Mouse (Mus musculus) ZHBTc4 (cell line): ENCODE measurements around the gene Rbm42.

Source experiments
- DNase-seq: peaks from one replicate; pipeline ENCODE4 v3.0.0-alpha.2; 2011; ENCODE audit warnings: low read depth, low spot score

The Rbm42 gene

GRCm38 (mm10) chr7:30649591-30650540 is at the start of gene Rbm42:
Gene Rbm42, minus strand, starts transcription at chr7:30650317.
- DNase-seq = peak; percentile 100

GRCm38 (mm10) chr7:30698589-30698988 is 48.5 kb upstream of the Rbm42 start, which contains the start of gene 2200002J24Rik:
Gene 2200002J24Rik, plus strand, starts transcription at chr7:30698926.
- peak; percentile 82 for DNase-seq

DNA sequence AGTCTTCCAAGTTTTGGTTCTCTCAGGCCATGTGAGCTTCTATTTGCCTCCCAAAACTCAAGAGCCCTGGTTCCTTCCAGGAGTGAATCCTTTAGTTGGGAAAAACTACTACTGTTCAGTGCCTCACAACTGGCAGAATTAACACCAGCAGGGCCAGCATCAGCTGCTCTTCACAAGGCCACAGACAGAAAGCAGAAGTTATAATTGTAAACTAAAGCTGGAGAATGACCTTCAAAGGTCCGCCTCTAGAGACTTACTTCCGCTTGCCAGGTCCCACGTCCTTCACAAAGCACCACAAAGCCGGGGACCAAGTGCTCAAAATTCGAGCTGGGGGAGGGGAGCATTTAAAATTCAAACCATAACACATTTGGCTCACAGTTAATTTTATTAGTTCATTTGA is 48.0 kb upstream of the Rbm42 start:
- no peak for DNase-seq

GRCm38 (mm10) chr7:30688325-30688724 is 38.2 kb upstream of the Rbm42 start:
- DNase-seq = no peak

DNA sequence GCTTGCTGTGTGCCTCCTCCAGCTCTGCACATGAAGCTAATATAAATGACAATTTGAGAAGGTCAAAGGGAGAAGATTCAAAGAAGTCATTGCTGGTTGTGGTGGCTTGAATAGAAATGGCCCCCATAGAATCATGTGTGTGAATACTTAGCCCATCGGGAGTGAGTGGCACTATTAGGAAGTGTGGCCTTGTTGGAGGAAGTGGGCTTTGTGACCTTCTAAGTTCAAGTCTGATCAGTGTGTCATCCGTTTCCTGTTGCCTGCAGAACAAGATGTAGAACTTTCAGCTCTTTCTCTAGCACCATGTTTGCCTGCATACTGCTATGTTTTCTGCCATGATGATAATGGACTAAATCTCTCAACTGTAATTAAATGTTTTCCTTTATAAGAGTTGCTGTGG is 33.3 kb upstream of the Rbm42 start:
- no peak for DNase-seq

DNA sequence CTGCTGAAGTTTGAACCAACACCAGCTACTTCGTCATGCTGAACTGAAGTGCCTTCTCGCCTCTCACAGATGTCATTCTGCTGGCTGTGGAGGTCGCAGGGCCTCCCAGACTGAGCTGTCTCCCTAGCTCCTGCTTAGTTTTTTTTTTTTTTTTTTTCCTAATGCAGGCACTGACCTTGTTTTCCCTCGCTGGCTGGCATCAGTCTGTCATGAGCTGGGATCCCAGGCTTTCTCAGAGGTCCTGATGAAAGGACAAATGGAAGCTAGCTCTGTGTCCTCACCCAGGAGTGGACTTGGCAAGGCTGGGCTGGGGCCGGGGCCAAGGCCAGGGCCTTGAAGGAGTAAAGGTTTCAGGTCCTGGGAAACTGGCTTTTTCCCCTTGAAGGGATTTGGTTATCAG is 31.8 kb upstream of the Rbm42 start:
- no peak for DNase-seq

- DNase-seq = no peak
Observed at GRCm38 (mm10) chr7:30678263-30678975, 28.3 kb upstream of the Rbm42 start.

DNA sequence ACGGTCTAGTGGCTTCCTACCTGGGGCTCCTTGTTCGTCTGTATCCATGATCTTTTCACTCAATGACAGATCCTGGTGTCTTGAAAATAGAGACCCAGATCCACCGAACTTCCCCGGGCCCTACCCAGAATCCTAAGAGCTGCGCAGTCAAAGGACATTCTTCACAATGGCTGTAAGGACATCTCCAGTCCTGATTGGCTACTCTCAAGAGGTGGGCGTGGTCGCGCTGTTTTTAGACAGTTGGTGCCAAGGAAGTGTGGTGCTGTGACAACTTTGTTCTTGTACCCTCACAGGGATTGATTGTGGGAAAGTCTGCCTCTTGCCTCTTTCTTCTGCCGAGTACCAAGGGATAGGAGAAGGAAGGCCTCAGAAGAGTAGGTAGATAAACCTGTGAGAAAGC is 21.4 kb upstream of the Rbm42 start, which contains the start of gene Pmis2:
TSS of gene Pmis2 (minus strand) at position 126 of the 400 bp plus-strand sequence.
- DNase-seq = peak; percentile 85

DNA sequence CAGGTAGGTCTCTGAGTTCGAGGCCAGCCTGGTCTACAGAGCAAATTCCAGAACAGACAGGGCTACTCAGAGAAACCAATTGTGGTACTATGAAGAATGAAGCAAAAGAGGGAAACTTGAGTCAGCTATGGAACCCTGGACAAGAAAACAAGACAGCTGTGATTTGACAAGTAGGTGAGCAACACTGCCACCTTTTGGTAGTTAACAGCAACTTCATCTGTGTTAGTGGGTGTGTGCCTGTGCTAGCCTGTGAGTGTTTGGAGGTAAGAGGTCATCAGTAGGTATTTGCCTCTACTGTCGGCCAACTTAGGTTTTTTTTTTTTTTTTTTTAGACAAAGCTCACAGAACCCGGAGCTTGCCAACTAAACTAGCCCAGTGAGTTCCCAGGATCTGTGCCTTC is 19.1 kb upstream of the Rbm42 start:
- DNase-seq = peak; percentile 89

GRCm38 (mm10) chr7:30665321-30665720 is 15.2 kb upstream of the Rbm42 start:
- peak; percentile 27 for DNase-seq

GRCm38 (mm10) chr7:30664529-30665200 is 14.5 kb upstream of the Rbm42 start, which contains the start of gene Haus5:
Gene Haus5, minus strand, starts transcription at chr7:30664994.
- DNase-seq = peak; percentile 95

DNA sequence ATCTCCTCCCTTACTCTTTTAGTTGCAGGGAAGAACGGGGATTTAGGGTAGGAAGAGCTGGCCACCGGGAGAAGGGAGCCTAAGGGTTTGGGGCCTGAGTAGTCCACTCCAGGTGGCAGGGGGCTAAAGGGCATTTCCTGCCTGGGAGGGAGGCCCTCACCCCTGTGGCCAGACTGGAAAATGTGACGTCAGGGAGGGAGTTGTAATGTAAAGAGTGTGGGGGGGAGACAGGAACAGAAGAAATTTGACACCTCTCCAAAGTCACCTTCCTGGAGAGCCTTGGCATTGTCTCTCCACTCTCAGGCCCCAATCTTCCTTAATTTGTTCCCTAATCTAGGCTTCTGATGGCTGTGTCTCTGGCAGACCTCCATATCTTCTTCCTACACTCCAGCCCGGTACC is 11.0 kb downstream of the Rbm42 start:
- peak; percentile 54 for DNase-seq

DNA sequence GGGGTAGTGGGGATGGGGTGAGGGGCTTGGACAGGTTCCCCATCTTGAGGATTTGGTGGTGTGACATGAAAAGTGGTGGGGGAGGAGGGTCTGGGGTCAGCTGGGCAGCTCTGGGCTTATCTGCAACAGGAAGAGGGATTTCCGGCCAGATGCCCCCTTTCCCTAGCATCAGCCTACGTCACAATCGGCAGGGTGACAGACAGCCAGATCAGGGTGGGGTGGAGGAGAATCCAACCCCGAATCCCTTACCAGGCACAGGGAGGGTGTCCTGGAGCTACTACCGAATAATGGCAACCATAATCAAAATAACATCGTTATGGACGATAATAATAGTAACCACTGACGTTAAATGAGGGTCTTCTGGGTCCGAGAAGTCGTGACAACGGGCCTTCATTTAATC is 13.7 kb downstream of the Rbm42 start:
- no peak for DNase-seq

DNA sequence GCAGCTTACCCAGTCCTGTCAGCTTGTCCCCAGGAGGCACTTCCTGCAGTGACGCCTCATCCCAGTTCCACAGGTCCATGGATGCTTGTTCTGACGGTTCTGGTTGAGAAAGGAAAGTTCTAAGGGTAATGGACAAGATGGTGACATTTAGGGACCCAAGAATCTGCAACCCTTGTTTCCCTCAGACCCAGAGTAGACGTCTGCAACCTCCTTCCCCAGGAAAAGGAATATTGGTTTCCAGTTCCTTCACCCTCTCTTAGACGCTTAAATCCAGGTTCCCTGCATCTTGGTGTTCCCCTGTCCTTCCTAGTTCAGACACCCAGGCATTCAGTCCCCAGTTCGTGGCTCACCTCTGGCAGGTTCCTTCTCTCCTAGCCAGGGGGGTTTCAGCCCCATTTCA is 14.4 kb downstream of the Rbm42 start, which contains the start of gene Etv2:
TSS of gene Etv2 (minus strand) at position 101 of the 400 bp plus-strand sequence.
- no peak for DNase-seq

DNA sequence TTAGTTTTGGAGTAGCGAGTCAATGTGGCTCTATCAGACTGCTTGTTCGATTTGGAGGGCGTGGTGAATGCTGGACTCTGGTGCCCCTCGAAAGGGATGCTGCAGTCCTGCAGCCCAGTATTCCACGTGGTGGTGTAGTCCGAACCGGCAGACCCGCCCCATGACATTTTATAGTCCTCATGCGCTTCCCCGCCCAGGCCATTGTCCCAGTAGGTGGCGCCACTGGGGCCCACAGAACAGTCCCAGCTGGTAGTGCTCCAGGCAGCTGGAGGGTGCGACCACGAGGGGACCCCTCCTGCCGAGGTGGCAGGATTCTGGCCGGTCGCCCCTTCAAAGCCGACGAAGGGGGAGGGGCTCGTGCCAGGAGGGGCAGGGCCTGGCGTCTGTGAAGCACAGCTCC is 15.5 kb downstream of the Rbm42 start:
- DNase-seq = peak; percentile 93

DNA sequence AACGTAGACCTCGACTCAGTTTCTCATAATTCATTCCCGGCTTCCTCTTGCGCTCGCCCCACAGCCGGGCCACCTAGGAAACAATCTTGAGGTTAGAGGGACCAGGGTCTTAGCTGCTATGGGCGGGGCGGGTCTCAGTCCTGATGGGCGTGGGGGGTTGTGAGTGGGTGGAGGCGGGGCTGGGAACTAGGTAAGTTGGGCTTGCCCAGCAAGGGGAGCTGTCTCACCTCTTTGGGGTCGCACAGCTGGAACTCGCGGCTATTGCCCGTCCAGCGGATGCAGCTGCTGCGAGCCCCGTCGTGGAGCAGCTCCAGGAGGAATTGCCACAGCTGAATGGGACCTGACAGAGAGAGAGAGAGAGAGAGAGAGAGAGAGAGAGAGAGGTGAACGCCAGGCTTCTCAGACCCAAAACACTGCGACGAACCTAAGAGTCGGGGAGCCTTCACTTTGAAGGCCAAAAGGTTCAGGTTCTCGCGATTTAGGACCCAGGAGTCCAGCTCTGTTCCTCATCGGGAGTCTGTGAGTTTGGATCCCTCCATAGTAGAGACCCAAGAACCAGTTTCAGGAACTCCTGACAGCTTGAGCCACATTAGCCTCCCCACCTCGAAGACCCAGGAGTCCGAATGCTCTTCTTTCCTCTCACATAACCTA is 16.2 kb downstream of the Rbm42 start:
- peak; percentile 47 for DNase-seq

DNA sequence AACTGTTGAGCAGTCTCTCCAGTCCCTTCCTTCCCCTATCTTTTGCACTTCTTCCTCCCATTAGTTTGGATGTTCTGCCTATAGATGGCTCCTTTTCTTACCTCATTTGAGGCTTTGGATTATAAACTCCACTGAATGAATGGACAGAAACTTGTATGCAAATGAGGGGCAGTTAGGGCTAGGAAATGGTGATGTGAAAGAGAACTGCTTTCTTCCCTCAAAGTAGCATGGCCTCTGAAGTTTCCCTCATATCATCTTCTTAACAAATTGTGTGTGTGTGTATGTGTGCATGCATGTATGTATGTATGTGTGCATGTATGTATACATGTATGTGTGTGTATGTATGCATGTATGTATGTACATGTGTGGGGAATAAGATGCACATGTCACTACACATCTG is 21.1 kb downstream of the Rbm42 start:
- no peak for DNase-seq

DNA sequence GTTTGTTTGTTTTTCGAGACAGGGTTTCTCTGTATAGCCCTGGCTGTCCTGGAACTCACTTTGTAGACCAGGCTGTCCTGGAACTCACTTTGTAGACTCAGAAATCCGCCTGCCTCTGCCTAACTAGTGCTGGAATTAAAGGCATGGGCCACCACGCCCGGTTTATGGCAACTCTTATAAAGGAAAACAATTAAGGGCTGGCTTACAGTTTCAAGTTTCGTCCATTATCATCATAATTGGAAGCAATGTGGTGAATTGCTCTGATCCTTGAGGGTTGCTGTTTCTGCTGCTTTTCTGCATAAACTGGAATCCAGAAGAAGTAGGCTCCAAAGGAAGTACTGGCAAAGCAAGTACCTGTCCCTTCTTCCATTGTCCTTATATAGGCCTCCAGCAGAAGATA is 23.5 kb downstream of the Rbm42 start:
- DNase-seq = peak; percentile 80

- DNase-seq = peak; percentile 95
Observed at GRCm38 (mm10) chr7:30625530-30626384, 24.4 kb downstream of the Rbm42 start, which contains the start of gene Cox6b1. Gene Cox6b1, minus strand, starts transcription at chr7:30626151.

GRCm38 (mm10) chr7:30619202-30619601 is 30.9 kb downstream of the Rbm42 start:
- peak; percentile 78 for DNase-seq
